Mouse (Mus musculus): ENCODE results near the gene Riok1. TPM values are rescaled to one million over a fixed set of nuclear protein-coding genes. Genes with fewer than 3 reads are reported as not detected.

Gene Riok1
- 100 to 1,000 TPM in 1 of 2 experiments, 10 to 100 TPM in 1; 82.1 to 103 TPM for polyA plus RNA-seq (2017; shearing (Covaris generic))

GRCm38 (mm10) chr13:38036343-38037043 is at the start of gene Riok1:
Gene Riok1 (plus strand): TSS chr13:38036995.
- ATAC-seq = peak; percentile 59

- ATAC-seq = no peak
These were observed 47.1 kb upstream of the Riok1 start for GRCm38 (mm10) chr13:37989701-37990100.

GRCm38 (mm10) chr13:37992638-37993371 is 44.0 kb upstream of the Riok1 start:
- no peak for ATAC-seq

GRCm38 (mm10) chr13:37993376-37993703 is 43.5 kb upstream of the Riok1 start:
- peak; percentile 16 for ATAC-seq

- peak; percentile 95 for ATAC-seq
These were observed 42.9 kb upstream of the Riok1 start, which contains the start of gene Ssr1 for GRCm38 (mm10) chr13:37993704-37994404. Gene Ssr1 (minus strand): TSS chr13:37994217.

GRCm38 (mm10) chr13:37994405-37994749 is 42.4 kb upstream of the Riok1 start:
- ATAC-seq = peak; percentile 9

GRCm38 (mm10) chr13:37999713-38000112 is 37.1 kb upstream of the Riok1 start:
- no peak for ATAC-seq

- no peak for ATAC-seq
These were observed 34.3 kb upstream of the Riok1 start for GRCm38 (mm10) chr13:38002461-38002860.

- ATAC-seq = no peak
These were observed 28.8 kb upstream of the Riok1 start for GRCm38 (mm10) chr13:38007972-38008371.

GRCm38 (mm10) chr13:38009721-38010408 is 26.9 kb upstream of the Riok1 start:
- ATAC-seq = no peak

GRCm38 (mm10) chr13:38010444-38010910 is 26.3 kb upstream of the Riok1 start:
- no peak for ATAC-seq

- no peak for ATAC-seq
These were observed 24.4 kb upstream of the Riok1 start for GRCm38 (mm10) chr13:38012436-38012835.

- ATAC-seq = no peak
These were observed 21.2 kb upstream of the Riok1 start for GRCm38 (mm10) chr13:38015591-38015990.

- no peak for ATAC-seq
These were observed 18.0 kb upstream of the Riok1 start for GRCm38 (mm10) chr13:38018791-38019190.

GRCm38 (mm10) chr13:38025874-38026273 is 10.9 kb upstream of the Riok1 start:
- no peak for ATAC-seq

- no peak for ATAC-seq
These were observed 9.1 kb upstream of the Riok1 start for GRCm38 (mm10) chr13:38027618-38028248.

GRCm38 (mm10) chr13:38028407-38028806 is 8.4 kb upstream of the Riok1 start:
- ATAC-seq = no peak

- ATAC-seq = peak; percentile 85
These were observed 371 bp downstream of the Riok1 start, which contains the start of gene Cage1 for GRCm38 (mm10) chr13:38037044-38037687. Gene Cage1 (minus strand): TSS chr13:38037069.

- peak; percentile 51 for ATAC-seq
These were observed 1.0 kb downstream of the Riok1 start for GRCm38 (mm10) chr13:38037811-38038210.

- peak; percentile 76 for ATAC-seq
These were observed 13.1 kb downstream of the Riok1 start for GRCm38 (mm10) chr13:38049888-38050287.

GRCm38 (mm10) chr13:38062678-38063077 is 25.9 kb downstream of the Riok1 start:
- no peak for ATAC-seq
